Mouse (Mus musculus): ENCODE measurements around the gene Ptgis. TPM values are rescaled to one million over a fixed set of nuclear protein-coding genes. Genes with fewer than 3 reads are reported as not detected.

The Ptgis gene
- polyA plus RNA-seq, 1 experiment from 2014 or later, result 8.1 TPM

DNA sequence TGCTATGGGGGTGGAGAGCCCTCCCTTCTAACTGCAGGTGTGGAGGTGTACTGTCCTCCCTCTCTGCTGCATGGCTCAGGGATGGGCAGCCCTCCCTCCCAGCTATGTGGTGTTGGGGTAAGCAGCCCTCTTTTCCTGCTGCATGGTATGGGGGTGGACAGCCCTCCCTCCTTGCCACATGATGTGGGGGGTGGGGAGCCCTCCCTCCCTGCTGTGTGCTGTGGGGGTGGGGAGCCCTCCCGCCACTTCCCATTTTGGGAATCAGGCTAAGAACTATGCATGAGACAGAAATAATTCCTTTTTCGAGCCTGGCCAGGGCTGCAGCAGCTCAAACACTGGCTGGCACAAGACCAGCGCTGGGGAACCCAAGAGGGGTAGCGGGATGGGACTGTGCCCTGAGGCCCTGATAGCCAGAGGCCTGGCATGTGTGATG, 84.8 kb downstream of the Ptgis start:
- no peak for ATAC-seq (replicated peaks; ENCODE audit: low FRiP score)
- no peaks in the 10 kb centered on the region; the same call in 1 of the 2 replicates for H3K9me3 ChIP-seq (ENCODE audit: control insufficient read depth, low read length)
- H3K4me3 ChIP-seq (ENCODE audit: low read depth, low read length), result no peak overlapping the region
- H3K36me3 ChIP-seq (ENCODE audit: control insufficient read depth, insufficient read depth, low read length), result no peaks in the 10 kb centered on the region
- no peak overlapping the region for H3K4me2 ChIP-seq (ENCODE audit: low read depth, low read length, severe bottlenecking)
- no peaks in the 10 kb centered on the region for H3K27me3 ChIP-seq (ENCODE audit: control insufficient read depth, insufficient read depth, low read length)
- H3K4me1 ChIP-seq (replicated peaks; ENCODE audit: control insufficient read depth, insufficient read depth, low read length), result no peaks in the 10 kb centered on the region
- 44% methylated on average over 4 of the region's 4 CpGs for WGBS
- H3K9ac ChIP-seq (ENCODE audit: low read length), result no peak overlapping the region
- no peak overlapping the region for H3K27ac ChIP-seq (ENCODE audit: low read depth, low read length)
- no peak for DNase-seq (ENCODE audit: low spot score)

DNA sequence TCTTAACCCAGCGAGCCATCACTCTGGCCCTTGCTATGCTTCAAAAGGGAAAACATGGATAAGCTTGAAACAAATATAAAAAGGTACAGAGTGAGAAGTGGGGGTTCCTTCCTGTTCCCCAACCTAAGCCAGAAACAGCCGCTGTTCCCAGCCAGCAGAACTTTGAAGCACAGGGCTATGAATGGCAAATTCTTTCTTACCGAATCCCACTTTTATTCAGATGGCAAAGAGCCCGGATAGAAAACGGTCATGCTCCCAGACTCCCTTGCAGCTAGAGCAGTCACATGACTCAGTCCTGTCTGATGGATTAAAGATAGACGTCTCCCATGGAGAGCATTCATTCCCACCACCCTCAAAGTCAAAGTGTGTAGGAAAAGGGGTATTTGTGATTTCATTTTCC, 89.5 kb downstream of the Ptgis start:
- Histone ChIP-seq H3K4me2 (ENCODE audit: low read depth, low read length, severe bottlenecking) (no peak overlapping the region), H3K27ac (ENCODE audit: low read depth, low read length) (no peak overlapping the region), H3K36me3 (ENCODE audit: control insufficient read depth, insufficient read depth, low read length) (no peaks in the 10 kb centered on the region), H3K4me1 (replicated peaks; ENCODE audit: control insufficient read depth, insufficient read depth, low read length) (no peaks in the 10 kb centered on the region), H3K4me3 (ENCODE audit: low read depth, low read length) (no peak overlapping the region), H3K9ac (ENCODE audit: low read length) (no peak overlapping the region), H3K27me3 (ENCODE audit: control insufficient read depth, insufficient read depth, low read length) (peaks cover 2% of the 10 kb centered on the region; the same call in 1 of the 2 replicates), H3K9me3 (ENCODE audit: control insufficient read depth, low read length) (no peaks in the 10 kb centered on the region; the same call in 1 of the 2 replicates)
- no peak for ATAC-seq (replicated peaks; ENCODE audit: low FRiP score)
- WGBS, result 93% methylated on average over 6 of the region's 6 CpGs
- no peak for DNase-seq (ENCODE audit: low spot score)

DNA sequence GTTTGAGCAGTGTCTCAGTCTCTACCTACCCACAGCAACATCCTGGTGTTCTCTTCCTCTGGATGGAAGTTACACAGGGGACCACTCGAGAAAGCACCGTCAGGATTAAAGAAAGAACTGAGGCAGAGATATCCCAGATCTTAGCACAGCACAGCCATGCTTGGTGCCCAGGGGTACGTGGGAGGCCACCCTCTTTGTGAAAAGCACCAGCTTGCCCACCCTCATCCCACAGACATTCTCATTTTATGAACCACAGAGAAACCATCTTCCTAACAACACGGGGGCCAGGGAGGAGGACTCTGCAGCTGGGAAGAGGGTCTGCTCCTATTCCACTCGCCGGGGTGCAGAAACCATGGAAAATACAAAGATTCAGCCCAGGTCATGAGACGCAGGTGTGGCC, 90.3 kb downstream of the Ptgis start:
- no peak overlapping the region for H3K4me3 ChIP-seq (ENCODE audit: low read depth, low read length)
- ATAC-seq (replicated peaks; ENCODE audit: low FRiP score) (no peak), DNase-seq (ENCODE audit: low spot score) (no peak)
- no peak overlapping the region for H3K27ac ChIP-seq (ENCODE audit: low read depth, low read length)
- no peak overlapping the region for H3K9ac ChIP-seq (ENCODE audit: low read length)
- 92% methylated on average over 7 of the region's 7 CpGs for WGBS
- H3K27me3 ChIP-seq (ENCODE audit: control insufficient read depth, insufficient read depth, low read length), result peaks cover 2% of the 10 kb centered on the region; the same call in 1 of the 2 replicates
- no peaks in the 10 kb centered on the region for H3K36me3 ChIP-seq (ENCODE audit: control insufficient read depth, insufficient read depth, low read length)
- no peak overlapping the region for H3K4me2 ChIP-seq (ENCODE audit: low read depth, low read length, severe bottlenecking)
- H3K4me1 ChIP-seq (replicated peaks; ENCODE audit: control insufficient read depth, insufficient read depth, low read length), result no peaks in the 10 kb centered on the region; the same call in 1 of the 2 replicates
- H3K9me3 ChIP-seq (ENCODE audit: control insufficient read depth, low read length), result no peaks in the 10 kb centered on the region; the same call in 1 of the 2 replicates

DNA sequence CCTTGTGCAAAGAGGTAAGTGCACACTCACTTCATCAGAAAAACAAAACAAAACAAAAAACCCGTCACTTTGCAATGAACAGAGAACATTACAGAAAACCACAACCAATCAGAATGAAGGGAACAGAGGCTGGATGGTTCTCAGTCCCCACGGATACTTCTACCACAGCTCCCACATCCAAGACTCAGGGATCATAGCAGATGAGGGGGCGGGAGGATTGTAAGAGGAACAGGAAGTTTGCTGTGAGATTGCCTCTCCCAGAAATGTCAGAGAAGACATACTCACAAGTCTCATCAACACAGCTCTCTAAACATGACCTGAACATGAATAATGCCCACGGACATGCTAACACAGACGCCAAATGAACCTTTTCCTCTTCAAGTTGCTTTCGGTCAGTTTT, 91.4 kb downstream of the Ptgis start:
- no peak overlapping the region for H3K4me2 ChIP-seq (ENCODE audit: low read depth, low read length, severe bottlenecking)

DNA sequence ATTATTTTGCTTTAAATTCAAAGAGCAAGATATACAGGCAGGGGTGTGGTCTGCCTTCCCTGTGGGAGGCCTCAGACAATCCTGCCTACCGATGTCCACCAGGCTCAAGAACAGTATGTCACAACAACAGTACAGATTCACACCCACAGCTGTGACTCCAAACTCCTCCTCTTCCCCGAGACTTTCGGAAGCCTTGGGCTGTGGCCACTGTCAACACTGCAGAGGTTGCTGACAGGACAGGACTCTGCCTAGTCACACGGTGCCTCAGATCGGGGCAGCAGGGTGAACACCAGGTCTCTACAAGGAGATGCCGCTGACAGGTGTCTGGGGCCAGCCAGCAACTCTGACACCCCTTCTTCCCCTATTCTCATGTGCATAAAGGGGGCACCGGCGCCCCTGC, 92.7 kb downstream of the Ptgis start:
- peaks cover 2% of the 10 kb centered on the region; the same call in 1 of the 2 replicates for H3K27me3 ChIP-seq (ENCODE audit: control insufficient read depth, insufficient read depth, low read length)
- H3K9ac ChIP-seq (ENCODE audit: low read length), result no peak overlapping the region
- H3K4me2 ChIP-seq (ENCODE audit: low read depth, low read length, severe bottlenecking), result no peak overlapping the region
- ATAC-seq (replicated peaks; ENCODE audit: low FRiP score) (no peak), DNase-seq (ENCODE audit: low spot score) (no peak)
- H3K4me1 ChIP-seq (replicated peaks; ENCODE audit: control insufficient read depth, insufficient read depth, low read length), result peaks cover 3% of the 10 kb centered on the region; the same call in 1 of the 2 replicates
- no peak overlapping the region for H3K4me3 ChIP-seq (ENCODE audit: low read depth, low read length)
- H3K27ac ChIP-seq (ENCODE audit: low read depth, low read length), result no peak overlapping the region
- H3K36me3 ChIP-seq (ENCODE audit: control insufficient read depth, insufficient read depth, low read length), result no peaks in the 10 kb centered on the region
- no peaks in the 10 kb centered on the region; the same call in 1 of the 2 replicates for H3K9me3 ChIP-seq (ENCODE audit: control insufficient read depth, low read length)
- WGBS, result 84% methylated on average over 8 of the region's 8 CpGs

More for the DNA sequence above, 91.4 kb downstream of the Ptgis start:
- Histone ChIP-seq H3K9ac (ENCODE audit: low read length) (no peak overlapping the region), H3K4me3 (ENCODE audit: low read depth, low read length) (no peak overlapping the region), H3K36me3 (ENCODE audit: control insufficient read depth, insufficient read depth, low read length) (no peaks in the 10 kb centered on the region), H3K27me3 (ENCODE audit: control insufficient read depth, insufficient read depth, low read length) (peaks cover 2% of the 10 kb centered on the region; the same call in 1 of the 2 replicates), H3K4me1 (replicated peaks; ENCODE audit: control insufficient read depth, insufficient read depth, low read length) (peaks cover 3% of the 10 kb centered on the region; the same call in 1 of the 2 replicates), H3K9me3 (ENCODE audit: control insufficient read depth, low read length) (no peaks in the 10 kb centered on the region; the same call in 1 of the 2 replicates), H3K27ac (ENCODE audit: low read depth, low read length) (no peak overlapping the region)
- 93% methylated on average over 6 of the region's 6 CpGs for WGBS
- DNase-seq (ENCODE audit: low spot score) (no peak), ATAC-seq (replicated peaks; ENCODE audit: low FRiP score) (no peak)

DNA sequence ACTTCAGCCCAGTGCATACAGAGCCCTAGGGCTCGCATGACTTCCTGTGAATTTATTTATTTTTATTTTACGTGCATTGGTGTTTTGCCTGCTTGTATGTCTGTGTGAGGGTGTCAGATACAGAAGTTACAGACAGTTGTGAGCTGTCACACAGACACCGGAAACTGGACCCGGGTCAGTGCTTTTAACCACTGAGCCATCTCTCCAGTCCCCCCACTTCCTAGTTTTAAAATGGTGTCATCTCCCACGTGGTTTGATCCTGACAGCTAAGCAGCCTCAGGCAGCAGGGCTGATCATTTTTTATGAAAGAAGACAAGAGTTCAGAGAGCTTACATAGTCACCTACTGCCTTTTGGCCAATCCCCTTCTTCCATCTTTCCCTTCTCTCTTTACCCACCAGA, 94.5 kb downstream of the Ptgis start:
- peaks cover 3% of the 10 kb centered on the region; the same call in 1 of the 2 replicates for H3K4me1 ChIP-seq (replicated peaks; ENCODE audit: control insufficient read depth, insufficient read depth, low read length)
- no peak overlapping the region for H3K4me3 ChIP-seq (ENCODE audit: low read depth, low read length)
- no peak for DNase-seq (ENCODE audit: low spot score)
- 79% methylated on average over 5 of the region's 5 CpGs for WGBS
- H3K9ac ChIP-seq (ENCODE audit: low read length), result no peak overlapping the region
- no peak for ATAC-seq (replicated peaks; ENCODE audit: low FRiP score)
- no peaks in the 10 kb centered on the region; the same call in 1 of the 2 replicates for H3K9me3 ChIP-seq (ENCODE audit: control insufficient read depth, low read length)
- H3K36me3 ChIP-seq (ENCODE audit: control insufficient read depth, insufficient read depth, low read length), result no peaks in the 10 kb centered on the region
- no peak overlapping the region for H3K27ac ChIP-seq (ENCODE audit: low read depth, low read length)
- H3K27me3 ChIP-seq (ENCODE audit: control insufficient read depth, insufficient read depth, low read length), result peaks cover 2% of the 10 kb centered on the region; the same call in 1 of the 2 replicates
- no peak overlapping the region for H3K4me2 ChIP-seq (ENCODE audit: low read depth, low read length, severe bottlenecking)

DNA sequence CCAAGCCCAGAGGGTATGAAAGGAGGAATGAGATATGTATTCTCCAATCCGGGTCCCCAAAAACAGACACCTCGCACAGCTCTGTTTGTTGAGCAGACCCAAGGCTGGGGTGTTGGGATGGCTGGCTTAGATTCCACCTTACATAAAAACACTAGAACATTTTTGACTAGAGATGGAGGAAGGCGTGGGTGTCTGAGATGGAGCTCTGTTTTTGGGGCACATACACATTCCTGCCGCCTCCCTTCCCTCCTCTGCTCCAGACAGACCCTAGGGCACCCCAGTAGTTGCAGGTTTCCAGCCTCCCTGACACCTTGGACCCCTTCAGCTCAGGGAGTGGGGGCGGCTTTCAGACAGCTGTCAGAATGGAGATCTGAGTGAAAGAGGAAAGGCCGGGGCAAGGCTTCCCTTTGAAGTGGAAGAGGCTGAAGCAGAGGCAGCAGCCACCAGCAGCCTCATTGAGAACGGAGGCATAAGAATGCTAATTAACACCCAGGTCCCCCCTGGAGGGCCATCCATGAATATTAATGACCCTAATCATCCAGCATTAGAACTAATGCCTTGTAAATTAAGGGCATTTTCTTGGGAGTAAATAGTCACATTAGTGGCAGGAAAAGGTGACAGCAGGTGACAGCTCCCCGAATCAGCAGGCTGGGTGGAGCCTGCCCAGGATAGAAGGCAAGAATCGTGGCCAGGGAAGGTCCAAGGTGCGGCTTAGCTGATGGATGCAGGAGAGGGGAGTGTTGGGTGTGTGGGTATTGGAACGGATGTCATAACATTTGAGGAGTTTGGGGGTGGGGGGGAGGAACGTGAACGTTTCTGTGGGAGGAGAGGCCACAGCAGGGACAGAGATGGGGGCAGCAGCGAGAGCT, 95.7 kb downstream of the Ptgis start:
- H3K27ac ChIP-seq (ENCODE audit: low read depth, low read length), result peak overlapping the region; percentile 8; the same call in 1 of the 2 replicates
- 10% methylated on average over 14 of the region's 14 CpGs for WGBS

GRCm38 (mm10) chr2:167143914-167144313, 96.5 kb downstream of the Ptgis start:
- H3K4me2 ChIP-seq (ENCODE audit: low read depth, low read length, severe bottlenecking), result no peak overlapping the region
- WGBS, result 70% methylated on average over 2 of the region's 2 CpGs
- H3K27ac ChIP-seq (ENCODE audit: low read depth, low read length), result no peak overlapping the region
- no peak overlapping the region for H3K9ac ChIP-seq (ENCODE audit: low read length)
- H3K4me1 ChIP-seq (replicated peaks; ENCODE audit: control insufficient read depth, insufficient read depth, low read length), result peaks cover 3% of the 10 kb centered on the region; the same call in 1 of the 2 replicates
- H3K36me3 ChIP-seq (ENCODE audit: control insufficient read depth, insufficient read depth, low read length), result no peaks in the 10 kb centered on the region; the same call in 1 of the 2 replicates
- no peaks in the 10 kb centered on the region for H3K9me3 ChIP-seq (ENCODE audit: control insufficient read depth, low read length)
- DNase-seq (ENCODE audit: low spot score), result no peak
- H3K4me3 ChIP-seq (ENCODE audit: low read depth, low read length), result no peak overlapping the region
- peaks cover 2% of the 10 kb centered on the region; the same call in 1 of the 2 replicates for H3K27me3 ChIP-seq (ENCODE audit: control insufficient read depth, insufficient read depth, low read length)
- ATAC-seq (replicated peaks; ENCODE audit: low FRiP score), result no peak

More for the DNA sequence above, 95.7 kb downstream of the Ptgis start:
- Histone ChIP-seq H3K36me3 (ENCODE audit: control insufficient read depth, insufficient read depth, low read length) (no peaks in the 10 kb centered on the region), H3K4me2 (ENCODE audit: low read depth, low read length, severe bottlenecking) (0 out of 2 replicates have a peak overlapping the region, but pooled peaks have one; percentile 11), H3K4me1 (replicated peaks; ENCODE audit: control insufficient read depth, insufficient read depth, low read length) (peaks cover 3% of the 10 kb centered on the region; the same call in 1 of the 2 replicates), H3K4me3 (ENCODE audit: low read depth, low read length) (no peak overlapping the region), H3K27me3 (ENCODE audit: control insufficient read depth, insufficient read depth, low read length) (peaks cover 2% of the 10 kb centered on the region; the same call in 1 of the 2 replicates), H3K9ac (ENCODE audit: low read length) (0 out of 2 replicates have a peak overlapping the region, but pooled peaks have one; percentile 7), H3K9me3 (ENCODE audit: control insufficient read depth, low read length) (no peaks in the 10 kb centered on the region)
- DNase-seq (ENCODE audit: low spot score) (peak; percentile 60), ATAC-seq (replicated peaks; ENCODE audit: low FRiP score) (peak; percentile 66)
